Mouse (Mus musculus) adrenal gland, adult 18-20 months (tissue): Measurements from ENCODE around the gene Fga. TPM values are rescaled to one million over a fixed set of nuclear protein-coding genes. Genes with fewer than 3 reads are reported as not detected.

Experiments used
- DNase-seq, 2 experiments: peaks; one replicate each; pipeline ENCODE4 v3.0.0; 2021 to 2022; ENCODE audit warnings: low spot score in 2 of 2
- total RNA-seq, 2 experiments: library from RNA; stranded (reverse); gene quantifications; 1 replicate in 1 of 2; 2 replicates in 1 of 2; pipeline ENCODE4 v1.2.3; 2021

The Fga gene
- total RNA-seq, 2 experiments from 2014 or later = 1.4 TPM; not detected in 1

GRCm38 (mm10) chr3:83025036-83025435 is 840 bp upstream of the Fga start:
- no peak for DNase-seq

GRCm38 (mm10) chr3:83027546-83028251 is 1.8 kb downstream of the Fga start:
- DNase-seq = no peak

- DNase-seq = no peak
Observed at GRCm38 (mm10) chr3:83030331-83030730, 4.5 kb downstream of the Fga start.

- DNase-seq = no peak
Observed at GRCm38 (mm10) chr3:83032746-83033308, 7.0 kb downstream of the Fga start.

GRCm38 (mm10) chr3:83033801-83034200 is 7.9 kb downstream of the Fga start:
- DNase-seq = no peak

- no peak for DNase-seq
Observed at GRCm38 (mm10) chr3:83038865-83039264, 13.0 kb downstream of the Fga start.

GRCm38 (mm10) chr3:83039666-83040065 is 13.8 kb downstream of the Fga start:
- DNase-seq = no peak

GRCm38 (mm10) chr3:83042451-83042850 is 16.6 kb downstream of the Fga start:
- no peak for DNase-seq

GRCm38 (mm10) chr3:83046649-83047048 is 20.8 kb downstream of the Fga start:
- no peak for DNase-seq

- DNase-seq = no peak
Observed at GRCm38 (mm10) chr3:83049680-83050079, 23.8 kb downstream of the Fga start, which contains the start of gene Fgb. Fgb (minus strand) TSS chr3:83049863.

- DNase-seq = no peak
Observed at GRCm38 (mm10) chr3:83050661-83051060, 24.8 kb downstream of the Fga start.

- no peak for DNase-seq
Observed at GRCm38 (mm10) chr3:83052102-83052501, 26.2 kb downstream of the Fga start.

- no peak for DNase-seq
Observed at GRCm38 (mm10) chr3:83053126-83053525, 27.2 kb downstream of the Fga start.

- DNase-seq = no peak
Observed at GRCm38 (mm10) chr3:83053758-83054157, 27.9 kb downstream of the Fga start.

- no peak for DNase-seq
Observed at GRCm38 (mm10) chr3:83054759-83055158, 28.9 kb downstream of the Fga start.

GRCm38 (mm10) chr3:83055281-83056038 is 29.6 kb downstream of the Fga start, which contains the start of gene Plrg1:
Plrg1 (plus strand) TSS chr3:83055522.
- peak; percentile 99 for DNase-seq

- no peak for DNase-seq
Observed at GRCm38 (mm10) chr3:83057046-83057445, 31.2 kb downstream of the Fga start.

- no peak for DNase-seq
Observed at GRCm38 (mm10) chr3:83067920-83068319, 42.0 kb downstream of the Fga start.

- DNase-seq = no peak
Observed at GRCm38 (mm10) chr3:83068869-83069268, 43.0 kb downstream of the Fga start.

GRCm38 (mm10) chr3:83070231-83070630 is 44.4 kb downstream of the Fga start:
- no peak for DNase-seq

GRCm38 (mm10) chr3:83076563-83076962 is 50.7 kb downstream of the Fga start:
- no peak for DNase-seq

- DNase-seq = peak; percentile 55 to 64
Observed at GRCm38 (mm10) chr3:83080567-83081055, 54.7 kb downstream of the Fga start.
